Mouse (Mus musculus): ENCODE results near the gene Plekha4. TPM values are rescaled to one million over a fixed set of nuclear protein-coding genes. Genes with fewer than 3 reads are reported as not detected.
A peak's percentile ranks its signal among the peaks of the same experiment; 100 is the strongest.

Plekha4 gene
- total and polyA plus RNA-seq, 3 experiments = 0.12 to 0.65 TPM; not detected in 1

GRCm38 (mm10) chr7:45549641-45550436 lies 23.7 kb downstream of the Plekha4 start:
- no peaks in the 10 kb centered on the region for H3K36me3 ChIP-seq (ENCODE audit: control insufficient read depth in 1 of 2, insufficient read depth in 2 of 2, low read length in 2 of 2)
- H3K27me3 ChIP-seq (ENCODE audit: control insufficient read depth in 1 of 2, insufficient read depth in 2 of 2, low read length in 2 of 2) = peaks cover 0 to 3% of the 10 kb centered on the region in 2 experiments; a peak in 1 of 4 replicates
- H3K4me1 ChIP-seq (ENCODE audit: control insufficient read depth in 1 of 2, insufficient read depth in 2 of 2, low read length in 2 of 2) = no peaks in the 10 kb centered on the region
- TF ChIP-seq GABPA (IDR thresholded peaks at IDR 0.05; ENCODE audit: low read depth, low read length) (no peak), BHLHE40 (IDR thresholded peaks at IDR 0.05; ENCODE audit: borderline replicate concordance, low read depth, low read length) (no peak), UBTF (IDR thresholded peaks at IDR 0.05; ENCODE audit: borderline replicate concordance, insufficient read depth, low read depth, low read length) (no peak), NRF1 (IDR thresholded peaks at IDR 0.05; ENCODE audit: insufficient read depth, low read depth, low read length, poor library complexity, severe bottlenecking) (peak; percentile 21; the same call in 1 of the 2 replicates), TAL1 (IDR thresholded peaks at IDR 0.05; ENCODE audit: low read length) (no peak)
- no peak overlapping the region for H3K27ac ChIP-seq (ENCODE audit: control insufficient read depth, low read depth, low read length)
- H3K4me3 ChIP-seq (ENCODE audit: control insufficient read depth in 1 of 2, insufficient read depth in 1 of 2, low read depth in 2 of 2, low read length in 2 of 2) = no peak overlapping the region
- no peaks in the 10 kb centered on the region for H3K79me2 ChIP-seq (ENCODE audit: control insufficient read depth, insufficient read depth, low read length, poor library complexity)
- H3K9ac ChIP-seq (ENCODE audit: control insufficient read depth, low read depth, low read length, poor library complexity, severe bottlenecking) = no peak overlapping the region
- no peaks in the 10 kb centered on the region for H3K9me3 ChIP-seq (replicated peaks; ENCODE audit: insufficient read depth, low read length)
- no peak for DNase-seq (ENCODE audit: low read depth, low spot score)

GRCm38 (mm10) chr7:45550821-45551511 lies 24.8 kb downstream of the Plekha4 start:
- Histone ChIP-seq H3K9me3 (replicated peaks; ENCODE audit: insufficient read depth, low read length) (no peaks in the 10 kb centered on the region), H3K9ac (ENCODE audit: control insufficient read depth, low read depth, low read length, poor library complexity, severe bottlenecking) (no peak overlapping the region), H3K4me3 (ENCODE audit: control insufficient read depth in 1 of 2, insufficient read depth in 1 of 2, low read depth in 2 of 2, low read length in 2 of 2) (no peak overlapping the region), H3K27me3 (ENCODE audit: control insufficient read depth in 1 of 2, insufficient read depth in 2 of 2, low read length in 2 of 2) (peaks cover 0 to 3% of the 10 kb centered on the region in 2 experiments; a peak in 1 of 4 replicates), H3K79me2 (ENCODE audit: control insufficient read depth, insufficient read depth, low read length, poor library complexity) (no peaks in the 10 kb centered on the region), H3K36me3 (ENCODE audit: control insufficient read depth in 1 of 2, insufficient read depth in 2 of 2, low read length in 2 of 2) (no peaks in the 10 kb centered on the region), H3K27ac (ENCODE audit: control insufficient read depth, low read depth, low read length) (no peak overlapping the region), H3K4me1 (ENCODE audit: control insufficient read depth in 1 of 2, insufficient read depth in 2 of 2, low read length in 2 of 2) (no peaks in the 10 kb centered on the region)
- DNase-seq (ENCODE audit: low read depth, low spot score) = no peak
- no peak for TF ChIP-seq JUND (IDR thresholded peaks at IDR 0.05; ENCODE audit: low read depth, low read length)
- no peak for TF ChIP-seq ELF1 (IDR thresholded peaks at IDR 0.05; ENCODE audit: low read depth, low read length)
- no peak for TF ChIP-seq POLR2AphosphoS2 (IDR thresholded peaks at IDR 0.05; ENCODE audit: low read length)
- no peak for TF ChIP-seq MEF2A (IDR thresholded peaks at IDR 0.05; ENCODE audit: extremely low read depth, insufficient replicate concordance, low read depth, low read length, poor library complexity, severe bottlenecking)
- no peak for TF ChIP-seq MYC (IDR thresholded peaks at IDR 0.05; ENCODE audit: low read depth, low read length)
- TF ChIP-seq NRF1 (IDR thresholded peaks at IDR 0.05; ENCODE audit: insufficient read depth, low read depth, low read length, poor library complexity, severe bottlenecking) = no peak
- no peak for TF ChIP-seq BHLHE40 (IDR thresholded peaks at IDR 0.05; ENCODE audit: borderline replicate concordance, low read depth, low read length)
- TF ChIP-seq MAFK (IDR thresholded peaks at IDR 0.05; ENCODE audit: borderline replicate concordance, low read depth, low read length) = no peak
- no peak for TF ChIP-seq MAX (IDR thresholded peaks at IDR 0.05; ENCODE audit: low read length)
- no peak for TF ChIP-seq GABPA (IDR thresholded peaks at IDR 0.05; ENCODE audit: low read depth, low read length)
- TF ChIP-seq ETS1 (IDR thresholded peaks at IDR 0.05; ENCODE audit: low read depth, low read length) = no peak
- no peak for TF ChIP-seq POLR2AphosphoS5 (IDR thresholded peaks at IDR 0.05; ENCODE audit: borderline replicate concordance, low read depth, low read length)
- TF ChIP-seq E2F4 (IDR thresholded peaks at IDR 0.05; ENCODE audit: borderline replicate concordance, low read depth, low read length) = no peak
- TF ChIP-seq USF1 (IDR thresholded peaks at IDR 0.05; ENCODE audit: low read depth, low read length) = no peak
- no peak for TF ChIP-seq USF2 (IDR thresholded peaks at IDR 0.05; ENCODE audit: borderline replicate concordance in 1 of 2, insufficient read depth in 1 of 2, low read depth in 1 of 2, low read length in 2 of 2)
- no peak for TF ChIP-seq HCFC1 (IDR thresholded peaks at IDR 0.05; ENCODE audit: low read depth, low read length)
- TF ChIP-seq MAZ (IDR thresholded peaks at IDR 0.05; ENCODE audit: low read depth, low read length) = no peak

Measured in MEL (cell line).